Mouse (Mus musculus) hindbrain, embryonic 12.5 days (tissue): ENCODE measurements around the gene Tshz3. TPM values are rescaled to one million over a fixed set of nuclear protein-coding genes. Genes with fewer than 3 reads are reported as not detected.

Experiments
- ATAC-seq: fragments of 200-750 bp; cut with Nextera tagmentation; 2 replicates; pipeline ENCODE4 v1.8.0; 2017; ENCODE audit warnings: moderate TSS enrichment; ENCODE audit not compliant: low FRiP score
- H3K27ac ChIP-seq: fragments of 300-500 bp; sonication (generic); 2 replicates; pipeline ENCODE4 v1.5.1; 2016; ENCODE audit warnings: mild to moderate bottlenecking
- H3K27me3 ChIP-seq: fragments of 300-500 bp; sonication (generic); 2 replicates; pipeline ENCODE4 v1.6.1; 2016; ENCODE audit warnings: mild to moderate bottlenecking
- H3K36me3 ChIP-seq: fragments of 300-500 bp; sonication (generic); 2 replicates; pipeline ENCODE4 v1.6.1; 2016; ENCODE audit warnings: mild to moderate bottlenecking
- H3K4me1 ChIP-seq: fragments of 300-500 bp; sonication (generic); 2 replicates; pipeline ENCODE4 v1.6.1; 2016
- H3K4me2 ChIP-seq: fragments of 300-500 bp; sonication (generic); replicated peaks from 2 replicates; pipeline ENCODE4 v1.6.1; 2016; ENCODE audit warnings: mild to moderate bottlenecking
- H3K4me3 ChIP-seq: fragments of 300-500 bp; sonication (generic); 2 replicates; pipeline ENCODE4 v1.5.1; 2016; ENCODE audit warnings: mild to moderate bottlenecking
- H3K9ac ChIP-seq: fragments of 300-500 bp; sonication (generic); 2 replicates; pipeline ENCODE4 v1.6.1; 2016; ENCODE audit warnings: mild to moderate bottlenecking, moderate library complexity
- H3K9me3 ChIP-seq: fragments of 300-500 bp; sonication (generic); replicated peaks from 2 replicates; pipeline ENCODE4 v1.6.1; 2016; ENCODE audit warnings: mild to moderate bottlenecking
- WGBS: fragments of 180-500 bp; shearing (Covaris S2); methylation state at CpG from one replicate; pipeline ENCODE4 v1.1.7; 2016; 5-methylcytosine and 5-hydroxymethylcytosine counted together
- polyA plus RNA-seq: library from polyadenylated mRNA; unstranded; fragments of >200 nt; fragmentation: Nextera tagmentation; extraction: Ambion mirVana; gene quantifications from 2 replicates; pipeline ENCODE4 v1.2.1, GENCODE M21; 2016

Tshz3 gene
- polyA plus RNA-seq, 1 experiment from 2014 or later: 25.7 TPM

- no peaks in the 10 kb centered on the region for H3K9me3 ChIP-seq
- H3K27me3 ChIP-seq: no peaks in the 10 kb centered on the region
- WGBS: 70% methylated on average over 14 of the region's 14 CpGs
- no peaks in the 10 kb centered on the region for H3K36me3 ChIP-seq
- H3K27ac ChIP-seq: no peak overlapping the region
- H3K4me3 ChIP-seq: no peak overlapping the region
- no peak overlapping the region for H3K4me2 ChIP-seq
- ATAC-seq: no peak
- peaks cover 19% of the 10 kb centered on the region for H3K4me1 ChIP-seq
- no peak overlapping the region for H3K9ac ChIP-seq
These were observed 38.6 kb downstream of the Tshz3 start for GRCm38 (mm10) chr7:36736303-36737050.

GRCm38 (mm10) chr7:36751480-36751879 is 53.6 kb downstream of the Tshz3 start:
- no peaks in the 10 kb centered on the region for H3K9me3 ChIP-seq
- no peak overlapping the region for H3K9ac ChIP-seq
- H3K4me2 ChIP-seq: no peak overlapping the region
- H3K36me3 ChIP-seq: 0 out of 2 replicates have a peak, but pooled peaks cover 3% of the 10 kb centered on the region
- ATAC-seq: no peak
- H3K4me1 ChIP-seq: 0 out of 2 replicates have a peak, but pooled peaks cover 5% of the 10 kb centered on the region
- H3K27ac ChIP-seq: no peak overlapping the region
- H3K4me3 ChIP-seq: no peak overlapping the region
- H3K27me3 ChIP-seq: no peaks in the 10 kb centered on the region
- 90% methylated on average over 2 of the region's 2 CpGs for WGBS

- 83% methylated on average over 8 of the region's 8 CpGs for WGBS
- Histone ChIP-seq H3K9ac (no peak overlapping the region), H3K4me2 (no peak overlapping the region), H3K36me3 (peaks cover 33% of the 10 kb centered on the region), H3K4me3 (no peak overlapping the region), H3K4me1 (peaks cover 4% of the 10 kb centered on the region; the same call in 1 of the 2 replicates), H3K27me3 (no peaks in the 10 kb centered on the region), H3K9me3 (no peaks in the 10 kb centered on the region), H3K27ac (no peak overlapping the region)
- no peak for ATAC-seq
These were observed 69.7 kb downstream of the Tshz3 start for GRCm38 (mm10) chr7:36767501-36768092.

GRCm38 (mm10) chr7:36773086-36773485 is 75.2 kb downstream of the Tshz3 start:
- peaks cover 33% of the 10 kb centered on the region for H3K36me3 ChIP-seq
- no peak overlapping the region for H3K27ac ChIP-seq
- no peaks in the 10 kb centered on the region for H3K9me3 ChIP-seq
- no peak overlapping the region for H3K9ac ChIP-seq
- H3K4me3 ChIP-seq: no peak overlapping the region
- ATAC-seq: no peak
- no peak overlapping the region for H3K4me2 ChIP-seq
- peaks cover 10% of the 10 kb centered on the region; the same call in 1 of the 2 replicates for H3K4me1 ChIP-seq
- H3K27me3 ChIP-seq: no peaks in the 10 kb centered on the region
- WGBS: 68% methylated on average over 7 of the region's 7 CpGs

GRCm38 (mm10) chr7:36776956-36777355 is 79.0 kb downstream of the Tshz3 start:
- Histone ChIP-seq H3K27ac (no peak overlapping the region), H3K9me3 (no peaks in the 10 kb centered on the region), H3K36me3 (no peaks in the 10 kb centered on the region), H3K27me3 (no peaks in the 10 kb centered on the region), H3K4me1 (0 out of 2 replicates have a peak, but pooled peaks cover 6% of the 10 kb centered on the region), H3K4me3 (no peak overlapping the region), H3K9ac (no peak overlapping the region), H3K4me2 (no peak overlapping the region)
- WGBS: 84% methylated on average over 4 of the region's 4 CpGs
- no peak for ATAC-seq

- ATAC-seq: no peak
- Histone ChIP-seq H3K9me3 (no peaks in the 10 kb centered on the region), H3K27ac (no peak overlapping the region), H3K4me3 (no peak overlapping the region), H3K27me3 (no peaks in the 10 kb centered on the region), H3K4me1 (0 out of 2 replicates have a peak, but pooled peaks cover 2% of the 10 kb centered on the region), H3K9ac (no peak overlapping the region), H3K36me3 (no peaks in the 10 kb centered on the region), H3K4me2 (no peak overlapping the region)
- WGBS: 80% methylated on average over 11 of the region's 11 CpGs
These were observed 80.5 kb downstream of the Tshz3 start for GRCm38 (mm10) chr7:36778456-36778855.

- no peak overlapping the region for H3K9ac ChIP-seq
- no peak overlapping the region for H3K4me2 ChIP-seq
- no peak overlapping the region for H3K4me3 ChIP-seq
- H3K4me1 ChIP-seq: 0 out of 2 replicates have a peak, but pooled peaks cover 3% of the 10 kb centered on the region
- H3K27me3 ChIP-seq: no peaks in the 10 kb centered on the region
- no peaks in the 10 kb centered on the region for H3K9me3 ChIP-seq
- ATAC-seq: no peak
- WGBS: 70% methylated on average over 4 of the region's 4 CpGs
- H3K36me3 ChIP-seq: no peaks in the 10 kb centered on the region
- no peak overlapping the region for H3K27ac ChIP-seq
These were observed 86.4 kb downstream of the Tshz3 start for GRCm38 (mm10) chr7:36784243-36784773.

- H3K27ac ChIP-seq: no peak overlapping the region
- peaks cover 3% of the 10 kb centered on the region; the same call in 1 of the 2 replicates for H3K4me1 ChIP-seq
- 72% methylated on average over 10 of the region's 10 CpGs for WGBS
- no peaks in the 10 kb centered on the region for H3K9me3 ChIP-seq
- H3K4me2 ChIP-seq: no peak overlapping the region
- no peaks in the 10 kb centered on the region for H3K27me3 ChIP-seq
- ATAC-seq: no peak
- H3K36me3 ChIP-seq: no peaks in the 10 kb centered on the region
- no peak overlapping the region for H3K4me3 ChIP-seq
- H3K9ac ChIP-seq: no peak overlapping the region
These were observed 88.9 kb downstream of the Tshz3 start for GRCm38 (mm10) chr7:36786713-36787421.

- Histone ChIP-seq H3K9ac (no peak overlapping the region), H3K36me3 (no peaks in the 10 kb centered on the region), H3K4me1 (no peaks in the 10 kb centered on the region; the same call in 1 of the 2 replicates), H3K27ac (no peak overlapping the region), H3K27me3 (no peaks in the 10 kb centered on the region), H3K4me3 (no peak overlapping the region), H3K9me3 (no peaks in the 10 kb centered on the region), H3K4me2 (no peak overlapping the region)
- WGBS: 82% methylated on average over 15 of the region's 15 CpGs
- ATAC-seq: no peak
These were observed 98.7 kb downstream of the Tshz3 start for GRCm38 (mm10) chr7:36796392-36797187.
